Mouse (Mus musculus) heart, embryonic 12.5 days (tissue): Measurements from ENCODE around the gene Cnppd1. TPM values are rescaled to one million over a fixed set of nuclear protein-coding genes. Genes with fewer than 3 reads are reported as not detected.

Experiments used
- ATAC-seq: fragments of 200-750 bp; cut with Nextera tagmentation; 2 replicates; pipeline ENCODE4 v1.8.0; 2017; ENCODE audit warnings: moderate TSS enrichment, moderate library complexity; ENCODE audit not compliant: insufficient number of reproducible peaks, low FRiP score
- H3K27ac ChIP-seq: fragments of 300-500 bp; sonication (generic); 2 replicates; pipeline ENCODE4 v1.5.1; 2016; ENCODE audit warnings: mild to moderate bottlenecking, moderate library complexity; ENCODE audit not compliant: poor library complexity, severe bottlenecking
- H3K27me3 ChIP-seq: fragments of 300-500 bp; sonication (generic); replicated peaks from 2 replicates; pipeline ENCODE4 v1.6.1; 2016; ENCODE audit warnings: mild to moderate bottlenecking, moderate library complexity
- H3K36me3 ChIP-seq: fragments of 300-500 bp; sonication (generic); 2 replicates; pipeline ENCODE4 v1.6.1; 2016; ENCODE audit warnings: mild to moderate bottlenecking, moderate library complexity
- H3K4me1 ChIP-seq: fragments of 300-500 bp; sonication (generic); replicated peaks from 2 replicates; pipeline ENCODE4 v1.6.1; 2016; ENCODE audit warnings: mild to moderate bottlenecking
- H3K4me2 ChIP-seq: fragments of 300-500 bp; sonication (generic); 2 replicates; pipeline ENCODE4 v1.6.1; 2016; ENCODE audit warnings: mild to moderate bottlenecking, moderate library complexity
- H3K4me3 ChIP-seq: fragments of 300-500 bp; sonication (generic); 2 replicates; pipeline ENCODE4 v1.5.1; 2016; ENCODE audit warnings: mild to moderate bottlenecking
- H3K9ac ChIP-seq: fragments of 300-500 bp; sonication (generic); 2 replicates; pipeline ENCODE4 v1.6.1; 2016; ENCODE audit warnings: mild to moderate bottlenecking, moderate library complexity
- H3K9me3 ChIP-seq: fragments of 300-500 bp; sonication (generic); replicated peaks from 2 replicates; pipeline ENCODE4 v1.6.1; 2016; ENCODE audit warnings: mild to moderate bottlenecking, moderate library complexity
- WGBS: fragments of 180-500 bp; shearing (Covaris S2); methylation state at CpG from one replicate; pipeline ENCODE4 v1.1.7; 2016; 5-methylcytosine and 5-hydroxymethylcytosine counted together
- polyA plus RNA-seq: library from polyadenylated mRNA; unstranded; fragments of >200 nt; fragmentation: Nextera tagmentation; extraction: Ambion mirVana; gene quantifications from 2 replicates; pipeline ENCODE4 v1.2.1, GENCODE M21; 2016

The Cnppd1 gene
- polyA plus RNA-seq, 1 experiment from 2014 or later, result 41.1 TPM

DNA sequence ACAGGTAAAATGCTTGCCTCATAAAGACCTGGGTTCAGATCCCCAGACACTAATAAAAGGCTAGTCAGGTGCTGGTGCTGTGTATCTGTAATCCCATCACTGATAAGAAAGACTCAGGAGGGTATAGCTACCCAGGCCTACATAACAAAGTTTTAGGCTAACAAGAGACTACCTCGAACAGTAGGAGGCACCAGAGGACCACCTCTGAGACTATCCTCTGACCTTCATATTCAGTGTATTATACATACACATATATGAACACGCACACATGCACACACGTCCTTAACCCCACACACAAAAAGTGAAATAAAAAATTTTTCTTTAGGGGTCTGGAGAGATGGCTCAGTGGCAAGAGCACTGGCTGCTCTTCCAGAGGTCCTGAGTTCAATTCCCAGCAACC lies 20.3 kb downstream of the Cnppd1 start:
- WGBS, result 80% methylated on average over 3 of the region's 3 CpGs
- H3K27me3 ChIP-seq, result no peaks in the 10 kb centered on the region

More for the DNA sequence above, 20.3 kb downstream of the Cnppd1 start:
- Histone ChIP-seq H3K4me2 (no peak overlapping the region), H3K36me3 (no peaks in the 10 kb centered on the region), H3K9ac (no peak overlapping the region), H3K4me3 (no peak overlapping the region), H3K9me3 (no peaks in the 10 kb centered on the region), H3K4me1 (peaks cover 9% of the 10 kb centered on the region), H3K27ac (no peak overlapping the region)
- no peak for ATAC-seq

Other genes starting within 250 kb of the Cnppd1 start
- not detected in 2 replicates for gene Cryba2, start 249.6 kb downstream of the Cnppd1 start, polyA plus RNA-seq
- not detected in 2 replicates for gene Cfap65, start 207.1 kb downstream of the Cnppd1 start, polyA plus RNA-seq
- 0.06 and 0.14 TPM in 2 replicates for gene Ihh, start 191.0 kb downstream of the Cnppd1 start, polyA plus RNA-seq
- gene Nhej1, start 17.5 kb downstream of the Cnppd1 start, polyA plus RNA-seq, result 6.0 and 6.9 TPM in 2 replicates
- gene Slc23a3, start 8.8 kb downstream of the Cnppd1 start, polyA plus RNA-seq, result 0.21 and 0.22 TPM in 2 replicates
- gene Retreg2, start 67 bp upstream of the Cnppd1 start, polyA plus RNA-seq, result 36.3 and 40.5 TPM in 2 replicates
- 26.1 and 26.7 TPM in 2 replicates for gene Zfand2b, start 25.9 kb upstream of the Cnppd1 start, polyA plus RNA-seq
- 16.6 TPM in 2 replicates for gene Abcb6, start 37.7 kb upstream of the Cnppd1 start, polyA plus RNA-seq
- 26.7 and 29.3 TPM in 2 replicates for gene Ankzf1, start 49.4 kb upstream of the Cnppd1 start, polyA plus RNA-seq
- 33.6 and 35.4 TPM in 2 replicates for gene Atg9a, start 49.5 kb upstream of the Cnppd1 start, polyA plus RNA-seq
- gene Glb1l, start 68.1 kb upstream of the Cnppd1 start, polyA plus RNA-seq, result 9.6 and 11.1 TPM in 2 replicates
- 78.0 and 83.1 TPM in 2 replicates for gene Stk16, start 68.1 kb upstream of the Cnppd1 start, polyA plus RNA-seq
- 34.1 and 38.0 TPM in 2 replicates for gene Tuba4a, start 77.2 kb upstream of the Cnppd1 start, polyA plus RNA-seq
- not detected in 2 replicates for gene A630095N17Rik, start 89.4 kb upstream of the Cnppd1 start, polyA plus RNA-seq
- gene Dnajb2, start 93.7 kb upstream of the Cnppd1 start, polyA plus RNA-seq, result 34.5 and 37.5 TPM in 2 replicates
- gene Ptprn, start 121.8 kb upstream of the Cnppd1 start, polyA plus RNA-seq, result 0.69 and 0.96 TPM in 2 replicates
- not detected in 2 replicates for gene Resp18, start 135.7 kb upstream of the Cnppd1 start, polyA plus RNA-seq
- gene Dnpep, start 175.3 kb upstream of the Cnppd1 start, polyA plus RNA-seq, result 113 TPM in 2 replicates
- 500 and 521 TPM in 2 replicates for gene Des, start 217.6 kb upstream of the Cnppd1 start, polyA plus RNA-seq
- 61.5 and 67.4 TPM in 2 replicates for gene Speg, start 232.6 kb upstream of the Cnppd1 start, polyA plus RNA-seq